Mouse (Mus musculus): ENCODE results near the gene Eif2a. TPM values are rescaled to one million over a fixed set of nuclear protein-coding genes. Genes with fewer than 3 reads are reported as not detected.

Eif2a gene
- 52.0 to 61.9 TPM (median 61.5 TPM) in 4 replicates for total RNA-seq (2023; ENCODE audit: inconsistent age)

DNA sequence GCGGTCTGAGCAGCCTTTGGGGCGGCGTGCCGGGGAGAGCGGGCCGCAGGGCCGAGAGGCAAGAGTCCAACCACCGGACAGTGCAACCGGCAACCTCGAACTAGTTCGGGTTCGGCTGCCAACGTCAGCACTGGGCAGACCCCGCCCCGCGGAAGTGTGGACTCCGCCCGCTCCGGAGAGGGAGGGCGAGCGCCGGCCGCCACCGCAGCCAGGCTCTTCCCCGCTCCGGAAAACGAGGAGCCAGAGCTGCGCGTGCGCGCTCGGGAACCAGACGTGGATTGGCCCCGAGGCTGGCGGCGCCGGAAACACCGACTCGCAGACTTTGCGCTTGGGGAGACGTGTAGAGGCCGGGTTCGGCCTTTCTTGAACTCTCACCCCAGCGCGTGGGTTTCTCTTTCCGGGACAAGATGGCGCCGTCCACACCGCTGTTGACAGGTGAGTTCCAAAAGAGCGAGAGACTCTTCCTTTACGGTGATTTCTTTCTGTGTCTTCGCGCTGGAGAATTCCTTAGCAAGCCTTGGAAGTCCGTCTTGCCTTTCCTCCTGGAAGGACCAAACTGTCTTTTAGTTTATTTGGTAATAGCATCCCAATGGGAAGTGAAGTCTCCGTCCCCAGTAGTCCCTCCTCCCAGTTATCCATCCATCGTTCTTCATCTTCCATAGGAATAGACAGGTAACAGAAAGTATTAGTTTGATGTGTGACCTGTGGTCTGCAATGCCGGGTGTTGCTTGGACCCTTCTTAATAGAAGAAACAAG lies at the start of gene Eif2a, which contains the start of gene Serp1:
Eif2a (plus strand) TSS at position 170 of the 756 bp plus-strand sequence.
Serp1 (minus strand) TSS at position 241 of the 756 bp plus-strand sequence.

GRCm38 (mm10) chr3:58576137-58577066 lies 50.8 kb downstream of the Eif2a start, which contains the start of gene Selenot:
TSS of gene Selenot (plus strand) at chr3:58576636.

Other genes starting within 250 kb of the Eif2a start
- 71.6 to 74.3 TPM (median 72.8 TPM) in 4 replicates for gene Tsc22d2, start 111.1 kb upstream of the Eif2a start, total RNA-seq (2023; ENCODE audit: inconsistent age)
- gene Serp1, start 71 bp downstream of the Eif2a start, total RNA-seq (2023; ENCODE audit: inconsistent age): 315 to 329 TPM (median 322 TPM) in 4 replicates
- gene Selenot, start 50.8 kb downstream of the Eif2a start, total RNA-seq (2023; ENCODE audit: inconsistent age): 133 to 141 TPM (median 136 TPM) in 4 replicates
- gene Erich6, start 111.4 kb downstream of the Eif2a start, total RNA-seq (2023; ENCODE audit: inconsistent age): not detected in 4 replicates
- gene Siah2, start 166.6 kb downstream of the Eif2a start, total RNA-seq (2023; ENCODE audit: inconsistent age): 109 to 113 TPM (median 111 TPM) in 4 replicates

Measured in B cell, adult (primary cell).